Mouse (Mus musculus) forebrain, embryonic 10.5 days (tissue): ENCODE results near the gene Pmel. TPM values are rescaled to one million over a fixed set of nuclear protein-coding genes. Genes with fewer than 3 reads are reported as not detected.

ENCODE experiments used
- DNase-seq: peaks from one replicate; pipeline ENCODE4 v3.0.0-alpha.2; 2017; ENCODE audit warnings: low spot score; ENCODE audit errors: extremely low spot score
- H3K27ac ChIP-seq: fragments of 300-500 bp; sonication (generic); 2 replicates; pipeline ENCODE4 v1.5.1; 2016; ENCODE audit warnings: mild to moderate bottlenecking
- H3K27me3 ChIP-seq: fragments of 300-500 bp; sonication (generic); 2 replicates; pipeline ENCODE4 v1.6.1; 2016; ENCODE audit warnings: mild to moderate bottlenecking; ENCODE audit not compliant: poor library complexity, severe bottlenecking
- H3K36me3 ChIP-seq: fragments of 300-500 bp; sonication (generic); replicated peaks from 2 replicates; pipeline ENCODE4 v1.6.1; 2016; ENCODE audit warnings: mild to moderate bottlenecking, moderate library complexity
- H3K4me1 ChIP-seq: fragments of 300-500 bp; sonication (generic); 2 replicates; pipeline ENCODE4 v1.6.1; 2016
- H3K4me3 ChIP-seq: fragments of 300-500 bp; sonication (generic); 2 replicates; pipeline ENCODE4 v1.5.1; 2016; ENCODE audit warnings: mild to moderate bottlenecking, moderate library complexity
- H3K9me3 ChIP-seq: fragments of 300-500 bp; sonication (generic); 2 replicates; pipeline ENCODE4 v1.6.1; 2016; ENCODE audit warnings: mild to moderate bottlenecking, moderate library complexity
- WGBS: fragments of 180-500 bp; shearing (Covaris S2); methylation state at CpG from one replicate; pipeline ENCODE4 v1.1.7; 2016; 5-methylcytosine and 5-hydroxymethylcytosine counted together
- polyA plus RNA-seq: library from polyadenylated mRNA; unstranded; fragments of >200 nt; fragmentation: Nextera tagmentation; extraction: Ambion mirVana; gene quantifications from 2 replicates; pipeline ENCODE4 v1.2.1, GENCODE M21; 2016

Pmel gene
- 7.2 and 24.4 TPM in 2 replicates for polyA plus RNA-seq

DNA sequence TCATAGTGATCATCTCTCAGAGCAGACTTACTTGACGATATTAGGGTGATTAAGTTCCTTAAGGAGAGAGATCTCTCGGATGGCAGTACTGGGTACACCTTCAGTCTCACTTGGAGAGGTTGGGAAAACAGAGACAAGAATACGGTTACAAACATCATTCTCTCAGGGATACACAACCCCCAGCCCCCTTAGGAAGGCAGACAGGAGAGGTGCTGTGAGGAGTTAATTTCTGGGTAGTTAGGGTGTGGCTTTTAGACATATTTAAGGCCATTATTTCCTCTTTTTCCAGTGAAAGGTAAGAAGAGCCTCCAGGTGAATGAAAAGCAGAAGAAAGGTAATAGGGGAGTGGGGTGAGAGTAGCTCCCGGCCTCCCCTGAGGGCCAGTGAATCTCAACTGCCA lies at the start of gene Pmel:
TSS of gene Pmel (plus strand) at position 301 of the 400 bp plus-strand sequence.
- H3K9me3 ChIP-seq: no peaks in the 10 kb centered on the region
- peak within 1 kb of the TSS; percentile 93 for H3K4me3 ChIP-seq
- no peaks in the 10 kb centered on the region for H3K27me3 ChIP-seq
- peak within 1 kb of the TSS; percentile 96 for H3K27ac ChIP-seq
- peaks cover 32% of the 10 kb centered on the region for H3K4me1 ChIP-seq
- WGBS: 27% methylated on average over 4 of the region's 4 CpGs
- no peak for DNase-seq
- peaks cover 48% of the 10 kb centered on the region for H3K36me3 ChIP-seq

DNA sequence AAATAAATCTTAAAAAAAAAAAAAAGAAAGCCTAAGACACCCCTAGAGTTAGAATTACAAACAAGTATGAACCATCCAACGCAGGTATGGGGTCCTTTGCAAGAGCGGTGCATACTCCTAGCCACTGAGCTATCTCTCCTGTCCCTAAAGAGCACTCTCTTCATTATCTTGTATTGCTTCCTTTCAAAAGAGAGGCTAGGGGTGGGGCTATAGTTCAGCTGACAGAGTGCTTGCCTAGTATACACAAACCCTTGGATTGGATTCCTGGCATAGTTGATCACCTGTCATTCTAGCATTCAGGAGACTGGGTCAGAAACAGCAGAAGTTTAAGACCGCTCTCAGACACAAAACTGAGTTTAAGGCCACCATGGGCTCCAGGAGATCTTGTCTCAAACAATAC lies 48.7 kb upstream of the Pmel start:
- Histone ChIP-seq H3K36me3 (no peaks in the 10 kb centered on the region), H3K27ac (no peak overlapping the region), H3K4me1 (peaks cover 15% of the 10 kb centered on the region), H3K4me3 (no peak overlapping the region), H3K9me3 (no peaks in the 10 kb centered on the region), H3K27me3 (no peaks in the 10 kb centered on the region)
- no peak for DNase-seq
- 88% methylated on average over 3 of the region's 3 CpGs for WGBS

DNA sequence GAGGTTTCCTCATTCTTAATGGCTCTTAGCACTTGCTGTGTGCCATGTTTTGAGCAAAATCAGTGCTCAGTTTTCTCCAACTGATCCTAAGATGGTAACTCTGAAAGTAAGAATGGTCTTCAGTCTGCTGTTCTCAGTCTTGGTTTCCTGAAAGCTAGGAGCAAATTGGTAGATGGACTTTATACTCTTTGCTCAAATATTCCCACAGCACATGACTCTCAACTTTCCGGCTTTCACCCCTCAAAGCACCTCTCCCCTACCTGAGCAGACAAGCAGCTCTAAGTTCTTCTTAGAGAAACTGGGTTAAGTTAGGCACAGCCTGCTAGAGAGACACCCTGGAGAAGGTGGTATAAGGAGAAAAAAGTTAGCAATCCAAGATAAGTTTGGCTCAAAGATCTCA lies 47.3 kb upstream of the Pmel start:
- H3K4me1 ChIP-seq: peaks cover 15% of the 10 kb centered on the region
- H3K9me3 ChIP-seq: no peaks in the 10 kb centered on the region
- no peaks in the 10 kb centered on the region for H3K27me3 ChIP-seq
- no peaks in the 10 kb centered on the region for H3K36me3 ChIP-seq
- H3K4me3 ChIP-seq: no peak overlapping the region
- 95% methylated on average over 1 of the region's 1 CpGs for WGBS
- H3K27ac ChIP-seq: no peak overlapping the region
- DNase-seq: no peak

DNA sequence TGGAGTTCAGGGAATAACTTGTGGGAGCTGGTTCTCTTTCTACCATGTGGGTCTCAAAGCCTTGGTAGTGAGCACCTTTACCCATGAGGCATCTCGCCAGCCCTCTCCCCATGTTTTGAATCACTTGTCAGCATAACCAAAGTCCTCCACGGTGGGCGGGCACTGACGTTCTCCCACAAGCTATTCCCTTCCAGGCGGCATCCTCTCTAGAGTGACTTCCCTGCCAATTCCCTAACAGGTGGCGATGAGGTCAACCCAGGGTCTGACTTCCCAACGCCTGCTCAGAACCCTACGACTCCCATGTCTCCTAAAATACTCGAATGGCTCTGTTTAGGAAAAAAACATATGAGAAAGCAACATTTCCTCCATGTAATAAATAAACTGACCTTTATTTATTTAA lies 46.2 kb upstream of the Pmel start:
- no peak for DNase-seq
- peaks cover 15% of the 10 kb centered on the region for H3K4me1 ChIP-seq
- no peak overlapping the region for H3K27ac ChIP-seq
- H3K4me3 ChIP-seq: no peak overlapping the region
- no peaks in the 10 kb centered on the region for H3K36me3 ChIP-seq
- WGBS: 68% methylated on average over 9 of the region's 9 CpGs
- no peaks in the 10 kb centered on the region for H3K27me3 ChIP-seq
- H3K9me3 ChIP-seq: no peaks in the 10 kb centered on the region

DNA sequence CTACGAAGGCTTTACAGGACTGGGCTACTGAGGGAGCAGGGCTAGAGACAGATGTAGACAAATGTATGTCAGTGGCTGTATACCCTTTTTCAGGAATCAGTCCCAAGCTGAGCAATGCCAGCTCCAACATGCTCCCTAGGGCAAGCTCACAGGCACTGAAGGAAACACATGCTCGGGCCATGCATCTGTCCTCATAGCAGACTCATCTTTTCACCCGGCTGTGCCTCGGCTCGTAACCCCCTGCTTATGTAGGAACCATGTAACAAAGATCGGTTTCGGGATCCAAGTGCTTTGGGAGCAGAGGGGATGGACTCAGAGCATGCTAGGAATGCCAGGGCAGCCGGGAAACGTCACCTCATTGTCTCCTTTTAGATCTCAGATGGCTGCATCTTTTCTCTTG lies 44.5 kb upstream of the Pmel start:
- WGBS: 65% methylated on average over 9 of the region's 9 CpGs
- Histone ChIP-seq H3K27ac (0 out of 2 replicates have a peak overlapping the region, but pooled peaks have one; percentile 0), H3K27me3 (no peaks in the 10 kb centered on the region)

DNA sequence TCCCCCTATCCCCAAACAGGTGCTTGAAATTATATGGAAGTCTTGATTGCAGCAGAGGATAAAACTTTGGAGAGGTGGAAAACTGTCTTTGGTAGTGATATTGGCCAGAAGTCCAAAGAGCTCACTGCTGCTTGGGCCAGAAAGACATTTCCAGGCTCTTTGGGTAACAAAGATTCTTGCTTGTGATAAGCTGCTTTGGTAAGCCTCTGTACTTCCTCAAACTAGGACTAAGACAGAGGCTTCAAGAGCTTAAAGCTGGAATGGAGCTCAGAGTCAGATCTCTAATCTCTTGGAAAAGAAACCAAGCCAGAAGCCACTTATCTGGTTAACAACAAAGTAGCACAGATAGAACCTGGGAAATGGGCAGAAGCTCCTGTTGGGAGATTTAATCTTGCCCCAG lies 41.5 kb upstream of the Pmel start:
- Histone ChIP-seq H3K4me1 (peaks cover 6% of the 10 kb centered on the region), H3K4me3 (no peak overlapping the region), H3K36me3 (no peaks in the 10 kb centered on the region), H3K27ac (no peak overlapping the region), H3K27me3 (no peaks in the 10 kb centered on the region), H3K9me3 (no peaks in the 10 kb centered on the region)
- DNase-seq: no peak

More for the DNA sequence above, 44.5 kb upstream of the Pmel start:
- Histone ChIP-seq H3K36me3 (no peaks in the 10 kb centered on the region), H3K4me1 (peaks cover 7% of the 10 kb centered on the region), H3K4me3 (no peak overlapping the region), H3K9me3 (no peaks in the 10 kb centered on the region)
- DNase-seq: no peak

DNA sequence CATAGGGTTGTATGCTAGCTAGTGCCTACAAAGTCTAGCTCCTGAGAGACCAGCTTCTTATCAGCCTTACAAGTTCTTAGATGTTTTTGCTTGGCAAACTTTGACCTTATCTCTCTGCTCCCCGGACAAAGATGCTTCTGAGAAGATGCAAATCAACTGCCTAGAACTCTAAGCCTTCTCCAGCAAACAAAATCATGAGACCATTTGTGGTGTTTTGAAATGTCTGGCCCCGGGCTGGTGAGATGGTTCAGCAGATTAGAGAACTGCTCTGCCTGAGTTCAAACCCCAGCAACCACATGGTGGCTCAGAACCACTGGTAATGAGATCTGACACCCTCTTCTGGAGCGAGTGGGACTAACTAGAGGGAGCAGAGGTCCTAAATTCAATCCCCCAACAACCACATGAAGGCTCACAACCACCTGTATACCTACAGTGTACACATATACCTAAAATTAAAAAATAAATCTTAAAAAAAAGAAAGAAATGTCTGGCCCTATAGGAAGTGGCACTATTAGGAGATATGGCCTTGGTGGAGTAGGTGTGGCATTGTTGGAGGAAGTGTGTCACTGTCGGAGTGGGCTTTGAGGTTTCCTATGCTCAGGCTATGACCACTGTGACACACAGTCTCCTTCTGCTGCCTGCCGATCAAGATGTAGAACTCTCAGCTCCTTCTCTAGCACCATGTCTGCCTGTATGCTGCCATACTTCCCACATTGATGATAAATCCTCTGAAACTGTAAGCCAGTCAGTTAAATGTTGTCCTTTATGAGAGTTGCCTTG lies 40.4 kb upstream of the Pmel start:
- WGBS: 71% methylated on average over 5 of the region's 5 CpGs
- Histone ChIP-seq H3K36me3 (no peaks in the 10 kb centered on the region), H3K4me1 (peaks cover 12% of the 10 kb centered on the region), H3K4me3 (no peak overlapping the region), H3K27ac (no peak overlapping the region), H3K27me3 (no peaks in the 10 kb centered on the region), H3K9me3 (no peaks in the 10 kb centered on the region)
- DNase-seq: no peak

DNA sequence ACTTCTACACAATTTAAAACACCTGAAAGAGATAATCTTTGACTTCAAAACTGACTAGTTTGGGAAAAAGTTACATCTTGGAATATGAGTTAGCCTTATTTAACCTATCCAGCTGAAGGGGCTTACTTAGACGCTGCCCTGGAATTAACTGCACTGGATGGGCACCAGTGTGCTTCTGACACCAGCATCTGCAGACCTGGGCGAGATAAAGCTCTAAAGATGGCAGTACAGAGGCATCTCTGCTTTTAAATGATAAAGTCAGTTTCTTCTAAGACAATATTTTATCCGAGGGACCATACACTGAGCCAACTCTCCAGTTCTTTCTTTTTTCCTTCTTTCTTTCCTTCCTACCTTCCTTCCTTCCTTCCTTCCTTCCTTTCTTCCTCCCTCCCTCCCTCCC lies 39.2 kb upstream of the Pmel start:
- H3K4me1 ChIP-seq: peaks cover 17% of the 10 kb centered on the region
- no peaks in the 10 kb centered on the region for H3K36me3 ChIP-seq
- WGBS: 71% methylated on average over 3 of the region's 3 CpGs
- H3K27me3 ChIP-seq: peaks cover 2% of the 10 kb centered on the region; the same call in 1 of the 2 replicates
- DNase-seq: no peak
- H3K9me3 ChIP-seq: no peaks in the 10 kb centered on the region
- no peak overlapping the region for H3K27ac ChIP-seq
- H3K4me3 ChIP-seq: no peak overlapping the region

DNA sequence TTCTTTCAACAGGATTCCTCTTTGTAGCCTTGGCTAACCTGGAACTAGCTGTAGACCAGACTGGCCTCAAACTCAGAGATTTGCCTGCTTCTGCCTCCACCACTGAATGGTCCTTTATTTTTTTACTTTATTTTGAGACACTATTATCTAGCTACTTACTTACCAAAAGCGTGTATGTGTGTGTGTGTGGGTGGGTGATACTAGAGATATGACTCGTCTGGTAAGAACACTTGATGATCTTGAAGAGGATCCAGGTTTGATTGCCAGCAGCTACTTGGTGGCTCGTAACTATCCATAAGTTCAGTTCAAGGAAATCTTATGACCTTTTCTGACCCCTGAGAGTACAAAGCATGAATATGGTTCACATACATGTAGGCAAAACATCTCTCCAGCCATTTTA lies 38.7 kb upstream of the Pmel start:
- no peak for DNase-seq
- peaks cover 16% of the 10 kb centered on the region for H3K4me1 ChIP-seq
- H3K9me3 ChIP-seq: no peaks in the 10 kb centered on the region
- peaks cover 7% of the 10 kb centered on the region; the same call in 1 of the 2 replicates for H3K27me3 ChIP-seq
- no peaks in the 10 kb centered on the region for H3K36me3 ChIP-seq
- no peak overlapping the region for H3K4me3 ChIP-seq
- H3K27ac ChIP-seq: no peak overlapping the region
- 90% methylated on average over 3 of the region's 3 CpGs for WGBS

DNA sequence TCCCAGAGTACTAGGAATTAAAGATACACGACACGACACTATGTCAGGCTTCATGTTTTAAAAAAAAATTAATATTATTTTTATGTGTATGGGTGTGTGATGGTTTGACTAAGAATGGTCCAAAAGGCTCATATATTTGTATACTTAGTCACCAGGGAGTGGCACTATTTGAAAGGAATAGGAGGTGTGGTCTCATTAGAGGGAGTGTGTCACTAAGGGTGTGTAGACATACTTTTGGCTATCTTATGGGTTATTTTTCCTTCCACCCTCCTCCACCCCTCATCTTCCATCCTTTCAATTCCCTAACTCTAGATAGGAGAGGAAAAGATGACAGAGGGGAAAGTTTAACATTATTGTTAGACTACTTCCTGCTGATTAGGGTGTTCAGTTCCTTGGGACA lies 38.2 kb upstream of the Pmel start:
- Histone ChIP-seq H3K27me3 (peaks cover 12% of the 10 kb centered on the region; the same call in 1 of the 2 replicates), H3K36me3 (0 out of 2 replicates have a peak, but pooled peaks cover 3% of the 10 kb centered on the region), H3K27ac (no peak overlapping the region), H3K9me3 (no peaks in the 10 kb centered on the region), H3K4me3 (no peak overlapping the region), H3K4me1 (peaks cover 16% of the 10 kb centered on the region)
- WGBS: 94% methylated on average over 2 of the region's 2 CpGs
- no peak for DNase-seq

DNA sequence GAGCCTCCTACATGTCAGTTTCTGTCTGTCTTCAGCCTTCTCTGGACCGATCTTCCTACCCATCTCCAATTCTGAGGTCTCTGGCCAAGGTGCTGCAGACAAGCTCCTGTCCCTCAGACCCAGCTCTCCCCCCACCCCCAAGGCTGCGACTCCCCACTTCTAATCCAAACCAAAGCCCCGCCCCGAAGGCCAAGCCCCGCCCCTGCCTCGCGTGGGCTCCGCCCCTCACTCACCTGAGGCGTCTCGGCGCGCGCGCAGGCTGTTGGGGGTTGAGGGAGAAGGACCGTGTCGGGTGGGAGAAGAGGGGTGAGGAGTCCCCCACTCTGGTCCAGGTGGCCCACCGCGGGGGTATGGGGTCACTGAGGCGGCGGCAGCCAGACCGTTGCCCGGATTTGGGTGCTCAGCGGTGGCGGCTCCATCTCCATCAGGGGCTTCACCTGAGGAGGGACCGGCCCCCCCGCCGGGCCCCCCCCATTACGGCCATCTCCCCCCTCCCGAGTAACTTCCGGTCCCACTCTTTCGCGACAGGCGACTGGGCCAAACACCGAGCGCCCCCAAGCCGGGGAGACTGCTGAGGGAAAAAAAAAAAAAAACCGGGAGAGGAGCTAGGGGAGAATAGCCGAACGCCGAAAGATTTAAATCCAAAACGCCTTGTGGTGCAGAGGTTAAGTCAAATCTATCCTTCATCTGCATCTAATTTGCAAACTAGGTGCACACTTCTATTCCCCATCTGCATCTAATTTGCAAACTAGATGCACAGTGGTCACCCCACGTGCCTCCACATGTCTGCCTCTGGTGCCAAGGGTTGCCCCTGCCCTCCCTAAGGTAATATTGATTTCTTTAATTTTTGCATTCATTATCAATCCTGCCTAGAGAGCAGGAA lies 35.0 kb upstream of the Pmel start:
- peak; percentile 61 for DNase-seq
- Histone ChIP-seq H3K4me1 (peaks cover 30% of the 10 kb centered on the region), H3K27ac (peak overlapping the region; percentile 89), H3K9me3 (no peaks in the 10 kb centered on the region), H3K36me3 (0 out of 2 replicates have a peak, but pooled peaks cover 10% of the 10 kb centered on the region), H3K27me3 (peaks cover 36% of the 10 kb centered on the region), H3K4me3 (peak overlapping the region; percentile 86)
- under 1% methylated on average over 42 of the region's 42 CpGs for WGBS

DNA sequence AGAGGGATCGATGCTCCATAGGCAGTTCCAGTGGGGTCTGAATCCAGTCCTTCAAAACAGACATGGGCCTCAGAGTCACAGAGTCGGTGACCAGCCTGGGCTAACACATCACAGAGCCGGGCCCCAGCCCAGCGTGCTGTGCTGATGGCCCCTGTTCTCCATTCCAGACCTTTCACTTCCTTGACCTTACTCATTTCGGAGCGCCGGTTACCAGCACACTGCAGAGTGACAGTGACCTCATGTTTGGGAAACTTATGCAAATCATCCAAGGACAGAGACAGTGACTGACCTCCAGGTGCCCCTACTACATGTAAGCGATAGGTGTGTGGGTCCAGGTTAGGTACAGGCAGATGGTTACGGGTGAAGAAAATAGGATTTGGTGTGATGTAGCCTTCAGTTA lies 32.8 kb upstream of the Pmel start:
- no peak for DNase-seq
- Histone ChIP-seq H3K36me3 (peaks cover 10% of the 10 kb centered on the region; the same call in 1 of the 2 replicates), H3K27me3 (peaks cover 36% of the 10 kb centered on the region), H3K4me1 (peaks cover 35% of the 10 kb centered on the region), H3K27ac (no peak overlapping the region), H3K4me3 (no peak overlapping the region), H3K9me3 (no peaks in the 10 kb centered on the region)
- WGBS: 92% methylated on average over 9 of the region's 9 CpGs
